Mouse (Mus musculus): ENCODE results near the gene Szt2.

Szt2 gene

DNA sequence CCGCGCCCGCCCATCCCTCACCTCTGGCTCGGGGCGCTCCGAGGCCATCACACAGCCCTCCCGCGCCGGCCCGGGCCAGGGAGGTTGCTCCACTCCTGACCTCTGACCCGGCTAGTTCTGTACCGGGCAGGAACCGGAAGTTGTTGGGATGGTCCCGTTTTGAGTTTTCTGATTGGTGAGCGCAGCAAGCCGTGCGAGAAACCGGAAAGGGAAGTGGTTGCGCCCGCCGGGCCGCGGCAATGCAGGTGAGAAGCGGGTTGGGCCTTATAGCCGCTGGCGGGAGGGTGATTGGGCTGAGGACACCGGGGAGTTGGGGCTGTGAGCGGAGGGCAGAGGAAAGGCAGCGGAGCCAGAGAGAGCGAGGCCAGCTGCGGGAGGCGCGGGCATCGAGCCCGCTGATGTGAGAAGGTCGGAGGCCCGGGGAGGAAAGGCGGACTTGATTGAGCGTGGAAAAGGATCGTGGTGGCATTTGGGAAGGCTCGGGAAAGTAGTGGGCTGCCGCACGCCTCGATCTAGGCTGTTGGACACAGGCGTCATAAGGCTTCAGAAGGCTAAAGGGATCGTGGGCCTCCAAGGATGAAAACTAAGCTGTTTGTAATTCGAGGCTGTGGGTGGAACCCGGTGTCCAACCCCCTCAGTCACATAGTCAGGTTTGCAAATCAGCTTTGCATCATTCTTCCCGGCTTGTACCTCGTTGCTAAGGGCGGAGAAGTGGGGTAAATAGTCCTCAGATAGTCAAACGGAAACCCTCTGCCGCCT is at the start of gene Szt2, which contains the start of gene Med8:
Szt2 (minus strand) TSS at position 132 of the 759 bp plus-strand sequence.
Med8 (plus strand) TSS at position 196 of the 759 bp plus-strand sequence.
- peak; percentile 92 to 94 for DNase-seq

DNA sequence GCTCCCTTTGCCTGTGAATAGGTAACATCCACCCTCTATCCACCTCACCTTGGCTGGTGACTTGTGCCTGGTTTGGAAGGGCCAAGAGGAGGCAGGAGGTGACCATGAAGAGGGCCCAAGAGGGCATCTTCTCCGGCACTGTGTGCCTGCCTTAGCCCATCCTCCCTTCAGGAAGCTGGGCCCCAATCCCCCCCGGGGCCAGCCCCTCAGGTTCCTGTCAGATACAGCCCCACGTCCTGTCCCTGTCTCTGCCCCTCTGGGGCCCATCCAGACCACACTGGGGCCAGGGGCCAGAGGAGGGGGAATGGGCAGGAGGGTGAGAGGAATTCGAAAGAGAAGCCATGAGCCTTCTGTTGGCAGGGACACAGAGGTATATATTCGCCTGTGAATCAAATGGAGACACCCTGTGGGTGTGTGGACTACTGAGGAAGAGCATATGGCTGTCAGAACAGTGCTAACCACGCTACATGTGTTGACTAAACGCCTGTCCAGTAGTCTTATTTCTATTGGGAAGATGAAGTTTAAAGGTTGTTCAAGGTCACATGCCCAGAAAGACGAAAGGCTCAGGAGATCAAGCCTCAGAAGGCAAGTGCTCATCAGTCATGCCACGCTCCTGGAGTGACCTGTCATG is 48.4 kb upstream of the Szt2 start, which contains the start of gene Mpl:
Mpl (minus strand) TSS at position 169 of the 631 bp plus-strand sequence.
- DNase-seq = no peak

DNA sequence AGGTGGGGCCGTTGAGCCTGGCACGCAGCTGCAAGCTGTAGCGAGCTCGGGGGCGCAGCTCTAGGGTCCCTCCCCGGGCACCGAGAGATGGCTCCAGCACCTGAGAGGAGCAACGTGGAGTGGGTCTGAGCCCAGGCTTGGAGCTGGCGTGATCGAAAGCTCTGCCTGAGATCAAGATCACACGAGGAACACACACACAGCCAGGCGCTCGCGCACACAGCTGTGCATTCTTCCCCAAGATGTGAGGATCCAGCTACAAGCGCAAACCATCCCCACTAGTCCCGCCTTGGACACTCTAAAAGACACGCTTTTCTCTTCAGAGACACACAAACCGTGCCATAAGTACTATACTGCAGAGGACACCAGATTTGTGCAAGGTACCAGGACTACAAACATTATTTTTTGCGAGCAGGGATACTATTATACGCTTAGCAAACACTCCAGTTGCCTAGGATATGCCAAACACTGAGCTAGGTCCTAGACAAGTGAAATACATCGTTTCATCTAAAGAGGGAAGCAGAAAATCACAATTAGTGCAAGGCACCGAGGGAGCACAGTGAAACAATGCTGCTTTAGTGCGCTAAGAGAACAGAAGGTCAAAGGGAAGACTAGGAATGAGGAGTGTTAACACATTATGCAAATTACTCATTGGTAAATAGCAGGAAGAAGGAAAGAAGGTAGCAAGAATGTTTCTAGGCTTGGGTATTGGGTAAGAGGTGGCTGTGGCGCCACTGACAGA is 37.5 kb upstream of the Szt2 start:
- DNase-seq = no peak

DNA sequence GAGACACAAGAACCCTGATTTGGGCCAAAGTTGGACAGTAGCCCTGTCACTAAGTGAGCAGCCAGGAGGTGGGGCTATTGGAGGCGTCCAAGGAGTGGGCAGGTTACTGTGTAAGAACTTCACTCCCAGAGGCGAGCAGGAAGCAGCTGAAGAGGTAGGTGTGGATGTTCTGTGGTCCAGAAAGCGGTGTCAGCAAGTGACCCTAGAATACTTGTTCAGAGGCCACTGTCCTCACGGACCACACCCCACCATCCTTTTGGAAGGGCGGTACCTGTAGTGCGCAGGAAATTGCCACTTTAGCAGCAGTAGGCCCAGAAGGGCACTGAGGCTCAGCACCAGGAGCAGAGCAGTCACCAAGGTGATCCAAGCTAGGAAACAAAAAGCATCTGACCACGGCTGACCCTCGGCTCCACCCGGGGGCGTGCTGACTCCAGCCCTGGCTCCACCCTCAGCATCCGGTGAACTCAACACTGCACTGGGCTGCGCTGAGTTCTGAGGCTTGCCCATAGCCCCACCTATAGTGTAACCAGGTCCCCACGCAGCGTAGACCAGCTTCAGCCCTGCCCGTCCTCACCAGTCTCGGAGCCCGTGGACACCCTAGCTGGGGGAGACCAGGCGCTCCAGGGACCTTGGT is 36.8 kb upstream of the Szt2 start:
- DNase-seq = peak; percentile 50 to 58

DNA sequence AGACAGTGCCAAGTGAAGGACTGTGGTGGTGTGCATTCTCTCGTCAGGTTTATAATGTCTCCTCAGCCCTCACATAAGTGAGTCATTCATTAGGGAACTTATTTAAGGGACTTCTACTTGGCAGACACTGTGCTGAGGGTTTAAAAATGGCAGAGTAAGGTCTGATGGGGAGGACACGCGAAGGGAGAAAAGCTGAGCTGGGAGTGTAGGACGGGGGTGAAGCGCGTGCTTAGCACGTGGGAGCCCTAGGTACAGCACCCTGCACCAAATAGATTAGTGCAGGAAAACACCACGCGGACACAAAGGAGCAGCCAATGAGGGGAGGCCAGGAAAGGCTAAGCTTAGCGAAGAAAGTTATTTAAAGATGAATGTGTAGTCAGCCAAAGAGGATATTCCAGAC is 36.0 kb upstream of the Szt2 start:
- no peak for DNase-seq

DNA sequence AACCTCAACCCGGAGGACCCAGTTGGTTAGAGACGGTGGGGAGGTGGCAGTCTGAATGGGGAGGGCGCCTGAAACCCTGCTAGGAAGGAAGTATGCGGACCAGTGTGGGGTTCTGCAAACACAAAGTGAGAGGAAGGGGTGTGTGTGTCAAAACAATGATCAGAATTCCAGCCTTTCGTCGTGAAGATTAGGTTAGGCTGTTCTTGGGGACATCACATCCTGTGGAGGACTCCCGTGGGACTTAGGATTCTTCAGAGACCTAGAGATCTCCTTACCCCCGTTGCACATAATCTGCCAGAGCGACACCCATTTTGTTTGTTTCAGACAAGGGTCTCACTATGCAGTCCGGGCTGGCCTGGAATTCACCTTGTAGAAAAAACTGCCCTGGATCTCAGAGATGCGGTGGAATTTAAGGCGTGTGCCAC is 28.8 kb upstream of the Szt2 start:
- peak; percentile 30 to 46 for DNase-seq

DNA sequence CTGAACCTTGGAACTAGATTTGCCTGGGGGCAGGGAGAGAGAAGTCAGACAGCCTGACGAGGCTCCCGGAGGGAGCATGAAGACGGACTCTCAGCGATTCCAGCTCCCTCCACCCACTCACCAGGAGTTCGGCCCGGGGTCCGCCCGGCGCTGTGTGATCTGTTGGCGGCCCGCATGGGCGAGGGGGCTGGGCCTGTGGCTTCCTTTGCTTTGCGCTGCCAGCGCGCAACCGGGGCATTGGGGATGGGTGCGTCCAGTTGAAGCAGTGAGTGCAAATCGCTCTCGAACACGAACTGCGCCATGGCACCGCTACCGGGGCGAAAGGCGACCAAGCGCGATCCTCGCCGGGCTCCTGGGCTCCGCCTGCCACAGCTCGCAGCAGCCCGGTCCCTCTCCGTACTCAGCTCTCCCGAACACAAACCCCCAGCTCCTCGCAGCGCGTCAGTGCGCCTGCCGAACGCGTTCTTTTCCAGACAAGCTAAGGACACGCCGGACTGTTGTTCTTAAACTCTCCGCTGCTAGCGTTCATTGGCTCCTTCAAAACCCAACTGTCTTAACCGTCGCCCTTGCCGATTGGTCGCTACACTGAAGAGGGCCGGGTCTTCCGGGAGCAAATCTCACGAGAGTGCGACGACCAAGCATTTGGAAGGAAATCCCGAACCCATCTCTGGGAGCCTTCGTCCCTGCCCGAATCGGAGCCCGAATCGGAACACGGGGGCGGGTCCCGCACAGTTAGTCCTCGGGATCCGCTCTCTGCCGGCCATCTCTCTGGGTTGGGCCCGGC is 27.9 kb upstream of the Szt2 start, which contains the start of gene Cdc20:
Cdc20 (minus strand) TSS at position 533 of the 784 bp plus-strand sequence.
- DNase-seq = peak; percentile 93 to 94

DNA sequence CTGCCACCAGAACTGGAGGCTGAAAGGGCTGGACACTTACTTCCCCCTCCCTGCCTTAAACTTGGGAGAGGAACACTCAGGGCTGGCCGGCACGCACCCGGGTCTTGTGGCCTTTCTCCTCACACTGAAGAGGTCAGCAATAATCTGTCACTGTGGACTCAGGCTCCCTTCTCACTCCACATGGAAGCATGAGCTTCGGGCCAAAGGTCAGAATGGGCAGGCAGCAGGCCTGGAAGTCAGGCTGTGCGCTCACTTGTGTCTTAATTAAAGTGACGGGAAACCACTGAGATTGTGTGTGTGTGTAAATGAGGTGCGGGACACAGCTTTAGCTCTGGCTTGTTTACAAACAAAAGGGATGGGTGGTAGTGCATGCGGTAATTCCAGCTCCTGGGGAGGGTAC is 23.3 kb upstream of the Szt2 start:
- DNase-seq = no peak

DNA sequence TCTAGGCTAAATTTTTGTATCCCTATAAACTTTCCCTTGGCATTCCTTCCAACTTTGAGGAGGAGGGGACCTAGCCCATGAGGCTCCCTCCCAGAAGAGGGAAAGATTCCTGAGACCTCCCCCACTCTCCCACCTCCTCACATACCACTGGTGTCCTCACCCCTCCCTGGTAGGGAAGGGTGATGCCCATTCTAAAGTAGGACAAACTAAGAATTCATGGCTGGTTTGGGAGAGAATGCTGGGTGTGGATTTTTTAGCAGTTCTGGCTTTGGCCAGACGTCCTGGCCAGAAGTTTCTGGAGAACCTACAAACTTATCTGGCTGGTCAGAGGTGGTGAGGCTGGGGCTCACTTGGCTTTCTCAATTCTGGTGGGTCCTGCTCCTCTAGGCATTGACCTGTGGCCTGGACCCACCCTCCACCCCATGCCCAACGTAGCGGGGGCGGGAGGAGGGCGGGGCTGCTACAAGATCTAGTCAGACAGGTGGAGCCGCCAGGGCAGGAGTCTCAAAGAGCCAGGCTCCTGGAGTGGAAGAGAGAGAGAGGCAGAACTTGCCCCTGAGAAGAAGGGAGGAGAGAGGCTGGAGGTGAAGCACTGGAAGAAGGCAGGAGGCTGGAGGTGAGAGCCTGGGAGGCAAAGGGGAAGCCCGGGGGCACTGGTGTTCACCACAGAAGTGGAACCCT is 20.3 kb upstream of the Szt2 start:
- no peak for DNase-seq

DNA sequence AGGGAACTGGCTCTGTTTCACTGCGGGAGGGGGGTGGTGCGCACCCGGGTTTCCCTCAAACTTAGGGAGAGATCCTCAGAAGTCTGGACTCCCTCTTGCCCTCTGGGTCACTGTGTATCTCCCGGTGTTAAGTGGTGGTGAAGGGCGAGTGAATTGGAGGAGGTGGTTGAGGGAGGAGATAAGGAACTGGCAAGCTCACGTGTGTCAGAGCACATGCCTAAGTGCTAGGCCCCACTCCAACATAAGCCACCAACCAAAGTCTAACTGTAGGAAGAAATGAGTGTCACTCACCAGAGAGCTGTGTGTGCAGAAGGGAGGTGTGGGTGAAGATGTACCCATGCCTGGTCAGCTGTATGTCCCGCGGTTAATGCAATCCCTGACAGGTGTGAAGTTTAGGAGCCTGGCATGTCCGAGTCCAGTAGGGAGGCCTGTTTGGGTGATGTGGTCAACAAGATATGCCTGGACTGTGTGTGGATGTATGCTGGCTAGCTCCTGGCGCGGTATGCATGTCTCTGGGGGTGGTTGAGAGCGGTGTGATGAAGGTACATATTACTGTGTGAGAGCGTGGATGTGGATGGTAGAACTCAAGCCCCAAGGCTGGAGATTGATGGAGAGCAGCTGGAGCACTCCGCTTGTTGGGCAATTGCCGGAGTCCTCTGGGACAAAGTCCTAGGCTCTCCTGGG is 19.6 kb upstream of the Szt2 start:
- DNase-seq = no peak

DNA sequence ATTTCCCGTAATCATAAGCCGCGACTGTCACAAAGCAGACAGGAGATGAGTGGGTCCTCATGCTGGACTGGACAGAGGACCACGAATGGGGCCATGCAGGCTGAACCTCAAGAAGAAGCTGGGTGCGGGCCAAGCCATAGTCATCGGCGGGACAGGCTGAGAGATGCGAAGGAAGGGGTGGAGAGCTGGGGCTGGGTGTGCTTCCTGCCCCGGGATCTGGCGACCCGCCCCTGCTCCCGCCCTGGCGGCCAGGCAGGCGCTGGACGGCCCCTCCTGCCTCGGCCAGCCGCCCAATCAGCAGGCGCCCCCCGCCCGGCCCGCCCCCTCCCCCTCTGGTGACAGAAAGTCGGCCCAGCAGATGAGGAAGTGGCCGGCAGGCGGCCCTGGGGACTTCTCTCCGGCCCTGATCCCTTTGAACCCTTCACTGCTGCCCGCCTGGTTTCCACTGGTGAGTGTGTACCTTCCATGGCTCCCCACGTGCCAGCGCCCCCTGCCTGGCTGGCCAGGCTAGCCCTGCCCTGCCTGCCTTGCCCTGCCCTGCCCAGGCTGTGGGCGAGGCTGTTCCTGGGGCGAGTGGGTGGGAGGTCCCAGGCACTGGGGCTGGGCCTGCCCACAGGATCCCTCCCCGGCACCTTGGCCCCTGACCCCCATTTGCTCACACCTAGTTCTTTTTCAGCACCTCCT is 18.8 kb upstream of the Szt2 start, which contains the start of gene Elovl1:
Elovl1 (plus strand) TSS at position 326 of the 684 bp plus-strand sequence.
- DNase-seq = peak; percentile 86 to 93

DNA sequence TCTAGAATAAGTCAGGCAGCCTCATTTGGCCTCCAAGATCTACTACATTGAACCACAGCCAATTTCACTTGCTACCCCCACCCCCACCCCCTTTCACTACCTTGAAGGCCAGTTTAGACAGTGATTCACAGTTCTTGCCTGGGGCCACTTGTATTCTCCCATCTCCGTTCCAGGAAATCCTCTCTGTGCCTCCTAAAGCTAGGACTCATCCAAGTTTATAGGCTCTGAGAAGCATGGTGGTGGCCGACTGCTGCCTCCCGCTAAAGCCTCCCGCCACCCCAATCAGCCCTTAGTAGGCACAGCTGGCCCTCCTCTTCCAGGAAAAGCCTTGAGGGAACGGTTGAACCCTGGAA is 18.3 kb upstream of the Szt2 start:
- no peak for DNase-seq

DNA sequence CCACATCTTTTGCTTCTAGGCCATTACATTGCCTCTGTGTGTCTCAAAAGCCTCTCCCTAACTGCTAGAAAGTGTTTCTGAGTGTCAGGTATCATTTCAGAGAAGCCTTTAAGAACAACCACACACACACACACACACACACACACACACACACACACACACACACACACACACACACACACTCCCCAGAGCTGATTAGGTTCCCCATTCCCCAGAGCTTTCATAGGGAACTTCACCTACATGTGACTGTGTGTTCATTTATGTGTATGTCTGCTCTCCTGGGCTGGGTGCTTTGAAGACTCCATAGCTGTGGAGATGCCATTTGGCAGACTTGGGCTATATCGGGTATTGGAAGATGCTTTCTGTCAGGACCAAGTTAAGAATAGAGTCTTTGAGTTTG is 16.3 kb upstream of the Szt2 start:
- no peak for DNase-seq

DNA sequence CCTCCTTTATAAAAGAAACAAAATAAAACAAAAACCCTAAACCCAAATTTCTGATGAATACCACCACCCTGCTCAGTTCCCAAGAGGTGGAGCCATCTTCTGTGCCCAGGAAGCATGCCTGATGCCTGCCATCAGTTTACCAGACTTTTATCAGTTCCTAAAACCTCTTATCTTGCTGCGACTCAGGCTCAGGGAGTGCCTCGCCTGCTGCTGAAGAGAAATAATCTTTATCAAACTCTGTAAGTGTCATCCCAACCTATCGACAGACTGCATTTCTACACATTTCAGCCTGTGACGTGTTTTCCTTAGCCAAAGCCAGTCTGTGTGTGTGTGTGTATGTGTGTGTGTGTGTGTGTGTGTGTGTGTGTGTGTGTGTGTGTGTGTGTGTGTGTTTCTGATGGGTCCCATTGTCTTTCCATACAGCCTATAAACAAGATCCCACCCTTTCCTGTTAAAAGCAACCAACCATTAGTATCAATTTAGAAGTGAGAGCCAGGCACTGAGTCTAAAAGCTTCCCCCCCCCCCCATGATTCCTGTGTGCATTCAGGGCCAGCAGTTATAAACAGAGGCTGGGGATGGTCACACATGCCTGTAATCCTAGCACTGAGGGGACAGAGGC is 15.6 kb upstream of the Szt2 start:
- DNase-seq = no peak

DNA sequence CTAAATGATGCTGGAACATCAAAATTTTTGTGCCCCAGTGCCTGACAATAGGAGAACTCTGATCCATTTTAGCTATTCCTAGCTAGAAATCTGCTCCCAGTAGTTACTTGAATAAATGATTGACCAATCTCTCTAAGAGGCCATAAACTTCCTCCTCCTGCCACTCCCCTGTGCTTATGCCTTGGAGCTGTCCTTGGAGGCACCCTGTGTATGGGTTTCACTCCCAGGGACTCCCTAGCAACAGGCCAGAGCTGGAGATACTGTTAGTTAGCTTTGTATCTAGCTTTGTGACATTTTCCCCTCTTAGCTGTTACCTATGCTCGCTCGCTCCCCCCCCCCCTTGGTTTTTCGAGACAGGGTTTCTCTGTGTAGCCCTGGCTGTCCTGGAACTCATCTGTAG is 12.3 kb upstream of the Szt2 start:
- no peak for DNase-seq

DNA sequence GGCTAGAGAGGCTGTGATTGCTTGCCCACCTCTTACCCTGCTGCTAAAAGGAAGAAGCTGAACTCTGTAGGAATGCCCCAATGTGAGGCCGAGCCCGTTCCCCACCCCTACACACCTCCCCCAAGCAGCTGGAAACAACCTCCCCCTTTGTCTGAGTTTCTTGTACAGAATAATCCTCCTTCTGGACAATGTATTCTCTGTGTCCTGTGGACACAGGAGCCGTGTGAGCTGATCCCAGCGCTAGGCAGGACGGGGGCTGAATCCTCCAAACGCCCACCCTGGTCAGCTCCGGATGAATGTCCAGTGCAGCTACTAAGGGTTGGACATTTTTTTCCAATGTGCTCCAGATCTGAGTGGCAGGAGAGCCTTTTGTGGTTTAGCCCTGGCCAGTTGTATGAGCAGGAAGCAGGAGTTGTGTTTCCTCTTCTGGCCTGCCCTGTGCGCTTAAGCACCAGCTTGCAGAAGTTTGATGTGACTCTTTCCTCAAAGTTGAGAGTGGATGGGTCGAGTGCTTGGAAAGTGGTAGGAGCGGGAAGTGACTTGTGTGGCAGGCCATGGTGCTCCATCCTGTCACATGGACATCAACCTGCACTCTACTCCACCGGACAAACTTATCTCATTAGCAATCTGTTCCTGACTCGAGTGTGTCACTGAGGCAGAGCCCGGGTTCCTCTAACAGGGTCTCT is 8.2 kb upstream of the Szt2 start:
- DNase-seq = no peak

DNA sequence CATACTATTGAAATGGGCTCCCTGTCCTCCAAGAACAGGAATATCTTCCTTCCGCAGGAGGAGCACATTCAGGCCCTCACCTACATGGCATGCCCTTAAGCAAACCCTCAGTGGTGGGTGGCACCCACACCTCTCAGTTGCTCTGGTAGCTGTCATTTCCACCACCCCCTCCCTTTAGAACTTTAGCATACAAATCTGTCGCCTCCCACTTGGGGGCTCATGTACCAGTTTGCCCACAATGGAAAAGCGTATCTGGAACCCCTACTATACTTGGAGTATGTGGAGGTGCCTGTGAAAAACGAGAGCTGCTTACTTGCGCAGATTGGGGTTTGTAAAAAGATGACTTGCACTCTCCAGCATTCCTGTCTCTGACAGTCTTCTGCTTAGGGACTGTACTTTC is 7.3 kb upstream of the Szt2 start:
- no peak for DNase-seq

DNA sequence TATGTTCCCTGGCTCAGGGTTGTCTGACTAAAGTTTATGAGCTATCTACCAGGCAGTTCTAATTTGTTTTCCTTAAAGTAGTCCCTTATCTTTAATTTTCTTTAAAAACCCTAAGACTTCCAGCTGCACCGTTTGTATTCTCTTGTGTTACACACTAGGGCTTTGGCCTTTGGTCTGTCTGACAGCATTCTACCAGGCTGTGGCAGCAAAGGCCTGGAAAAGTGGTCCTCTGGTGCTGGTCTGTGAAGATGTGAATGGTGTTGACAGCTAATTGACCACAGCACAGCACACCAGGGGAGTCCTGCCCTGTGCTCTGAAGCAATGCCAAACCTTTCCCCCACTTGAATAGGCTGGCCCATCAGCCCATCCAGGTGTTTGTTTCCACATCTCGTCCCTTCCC is 6.7 kb upstream of the Szt2 start:
- no peak for DNase-seq

DNA sequence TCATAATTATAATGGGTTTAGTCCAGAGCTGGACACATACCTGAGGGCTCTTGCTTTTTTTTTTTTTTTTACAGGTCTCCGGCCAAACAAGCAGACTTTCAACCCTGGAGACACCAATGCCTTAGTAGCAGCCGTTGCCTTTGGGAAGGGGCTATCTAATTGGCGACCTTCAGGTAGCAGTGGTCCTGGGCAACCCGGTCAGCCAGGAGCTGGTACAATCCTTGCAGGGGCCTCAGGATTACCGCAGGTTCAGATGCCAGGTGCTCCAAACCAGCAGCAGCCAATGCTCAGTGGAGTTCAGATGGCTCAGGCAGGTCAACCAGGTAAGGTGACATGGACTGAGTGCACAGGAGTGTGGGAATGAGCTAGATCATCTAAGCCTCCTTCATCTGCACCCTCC is 4.5 kb upstream of the Szt2 start:
- peak; percentile 33 to 41 for DNase-seq

Measured in cerebellum, postnatal 10 days (tissue).